Comparison of ENCODE assay signal across 17 mouse cellular contexts in genomic region chr16:33342356-33342755, GRCm38 (mm10).
"Had no signal": no experiment of that assay in that cellular context is flagged by ENCODE, and none has a peak within 500 bp of the region (broad histone marks: within the 10 kb centered on the region; RNA-seq: fewer than 3 reads in every experiment).

No protein-coding gene starts in this region.

- H3K9ac ChIP-seq: liver, embryonic 14.5 days; lung, embryonic 15.5 days; midbrain, embryonic 12.5 days; neural tube, embryonic 13.5 days; neural tube, embryonic 15.5 days had no signal

- H3K9me3 ChIP-seq: lung, embryonic 15.5 days; midbrain, embryonic 10.5 days; midbrain, embryonic 12.5 days; neural tube, embryonic 13.5 days; neural tube, embryonic 15.5 days had no signal

- H3K36me3 ChIP-seq: lung, embryonic 15.5 days; midbrain, embryonic 10.5 days; midbrain, embryonic 12.5 days; neural tube, embryonic 13.5 days; neural tube, embryonic 15.5 days had no signal

- H3K27me3 ChIP-seq: lung, embryonic 15.5 days; midbrain, embryonic 12.5 days; neural tube, embryonic 13.5 days; neural tube, embryonic 15.5 days had no signal

- ATAC-seq: midbrain, embryonic 16.5 days had no signal

- H3K27ac ChIP-seq: liver, embryonic 14.5 days; lung, embryonic 15.5 days; midbrain, embryonic 10.5 days; midbrain, embryonic 12.5 days; neural tube, embryonic 13.5 days; neural tube, embryonic 15.5 days had no signal

- DNase-seq: lung, postnatal 10 days; lung, postnatal 4 days; midbrain, embryonic 14.5 days; right cerebral cortex, postnatal 14 days; right cerebral cortex, postnatal 4 days; spleen, adult 18-20 months; thymus, adult 18-20 months; thymus, postnatal 14 days; thymus, postnatal 36 days had no signal

- H3K4me3 ChIP-seq: lung, embryonic 15.5 days; midbrain, embryonic 10.5 days; midbrain, embryonic 12.5 days; myocyte; neural tube, embryonic 13.5 days; neural tube, embryonic 15.5 days had no signal

- H3K4me2 ChIP-seq: lung, embryonic 15.5 days; midbrain, embryonic 12.5 days; neural tube, embryonic 13.5 days; neural tube, embryonic 15.5 days had no signal
